Mouse (Mus musculus) liver, embryonic 14.5 days (tissue): ENCODE results near the gene Fam20c.

Experiments used
- CTCF ChIP-seq: IDR thresholded peaks from 2 replicates; pipeline ENCODE4 v1.5.1; 2016; ENCODE audit warnings: antibody characterized with exemption, low read depth, control low read depth
- EP300 ChIP-seq: IDR thresholded peaks from 2 replicates; pipeline ENCODE4 v1.6.1; 2016; ENCODE audit warnings: antibody characterized with exemption, low read depth

DNA sequence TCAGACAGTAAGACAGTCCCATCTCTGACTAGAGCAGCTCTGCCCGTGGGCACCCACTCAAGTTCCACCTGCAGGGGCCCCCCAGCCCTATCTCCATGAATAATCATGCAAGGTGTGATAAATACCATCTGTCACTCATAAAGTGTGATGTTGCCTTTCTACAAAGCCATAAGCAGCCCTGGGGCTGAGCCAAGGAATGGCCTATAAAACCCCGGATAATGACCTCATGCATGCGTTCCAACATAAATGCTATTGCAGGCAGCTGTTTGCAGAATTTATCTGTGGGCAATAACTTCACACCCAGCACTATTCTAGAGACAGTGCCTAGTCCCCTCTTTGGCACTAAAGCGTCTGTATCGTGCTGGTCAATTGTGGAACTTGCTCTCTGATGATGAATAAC lies 12.0 kb upstream of the Fam20c start:
- TF ChIP-seq CTCF (no peak), EP300 (no peak)
